Mouse (Mus musculus) left cerebral cortex, adult 18-20 months (tissue): Measurements from ENCODE around the gene Parp6. TPM values are rescaled to one million over a fixed set of nuclear protein-coding genes. Genes with fewer than 3 reads are reported as not detected.
A peak's percentile ranks its signal among the peaks of the same experiment; 100 is the strongest.

Source experiments
- DNase-seq, 2 experiments: peaks; one replicate each; pipeline ENCODE4 v3.0.0; 2021 to 2022; ENCODE audit warnings: low spot score in 2 of 2, mixed read lengths in 1 of 2
- long read RNA-seq, 2 experiments: library from polyadenylated mRNA; stranded (forward); transcript quantifications; one replicate each; pipeline ENCODE4 v2.0.0; 2021
- total RNA-seq, 2 experiments: library from RNA; stranded (reverse); gene quantifications; 2 replicates each; pipeline ENCODE4 v1.2.3; 2021

Gene Parp6
- 100 to 1,000 TPM; 129 to 139 TPM for total RNA-seq
- long read RNA-seq, experiment 1, transcript Parp6-202 (24 exons, 2,631 nt): minor isoform, 44 of 362 reads
- long read RNA-seq, experiment 1, transcript Parp6-201 (24 exons, 2,709 nt): major isoform, 83 of 362 reads
- long read RNA-seq, experiment 1, partial matches to known transcripts: 159 of 362 reads
- long read RNA-seq, experiment 1, other reads (novel, unspliced or antisense): 76 of 362 reads
- long read RNA-seq, experiment 2, transcript Parp6-201 (24 exons, 2,709 nt): major isoform, 63 of 146 reads
- long read RNA-seq, experiment 2, transcript Parp6-202 (24 exons, 2,631 nt): minor isoform, 29 of 146 reads
- long read RNA-seq, experiment 2, partial matches to known transcripts: 10 of 146 reads
- long read RNA-seq, experiment 2, other reads (novel, unspliced or antisense): 44 of 146 reads

GRCm38 (mm10) chr9:59616622-59617306 lies at the start of gene Parp6:
Gene Parp6 (plus strand): TSS chr9:59617284.
- peak; percentile 100 for DNase-seq

GRCm38 (mm10) chr9:59571852-59572251 lies 45.2 kb upstream of the Parp6 start:
- no peak for DNase-seq

GRCm38 (mm10) chr9:59577401-59577800 lies 39.7 kb upstream of the Parp6 start:
- no peak for DNase-seq

GRCm38 (mm10) chr9:59577844-59578504 lies 39.1 kb upstream of the Parp6 start, which contains the start of gene Celf6:
Gene Celf6 (plus strand): TSS chr9:59577917.
- DNase-seq: peak; percentile 93 to 95

- no peak for DNase-seq
Measured at GRCm38 (mm10) chr9:59578505-59578867, 38.6 kb upstream of the Parp6 start.

- DNase-seq: peak; percentile 80 to 85
Measured at GRCm38 (mm10) chr9:59584871-59585308, 32.2 kb upstream of the Parp6 start.

- no peak for DNase-seq
Measured at GRCm38 (mm10) chr9:59588252-59588651, 28.8 kb upstream of the Parp6 start.

GRCm38 (mm10) chr9:59588710-59589671 lies 28.1 kb upstream of the Parp6 start:
- peak; percentile 73 to 79 for DNase-seq

GRCm38 (mm10) chr9:59589703-59590439 lies 27.2 kb upstream of the Parp6 start:
- peak; percentile 54 to 73 for DNase-seq

- DNase-seq: no peak
Measured at GRCm38 (mm10) chr9:59601661-59602060, 15.4 kb upstream of the Parp6 start.

- DNase-seq: no peak
Measured at GRCm38 (mm10) chr9:59605967-59606366, 11.1 kb upstream of the Parp6 start.

- no peak for DNase-seq
Measured at GRCm38 (mm10) chr9:59610950-59611349, 6.1 kb upstream of the Parp6 start.

GRCm38 (mm10) chr9:59615797-59616196 lies 1.3 kb upstream of the Parp6 start:
- no peak for DNase-seq

- DNase-seq: peak in 1 of 2 experiments; percentile 5
Measured at GRCm38 (mm10) chr9:59617307-59617973, 356 bp downstream of the Parp6 start.

GRCm38 (mm10) chr9:59638372-59638771 lies 21.3 kb downstream of the Parp6 start:
- DNase-seq: no peak

GRCm38 (mm10) chr9:59639936-59640335 lies 22.9 kb downstream of the Parp6 start:
- DNase-seq: no peak

- no peak for DNase-seq
Measured at GRCm38 (mm10) chr9:59641320-59641719, 24.2 kb downstream of the Parp6 start.

GRCm38 (mm10) chr9:59649911-59650310 lies 32.8 kb downstream of the Parp6 start:
- no peak for DNase-seq

- no peak for DNase-seq
Measured at GRCm38 (mm10) chr9:59653371-59653770, 36.3 kb downstream of the Parp6 start.
